Comparison of ENCODE assay signal across 8 mouse cellular contexts in the genomic region with DNA sequence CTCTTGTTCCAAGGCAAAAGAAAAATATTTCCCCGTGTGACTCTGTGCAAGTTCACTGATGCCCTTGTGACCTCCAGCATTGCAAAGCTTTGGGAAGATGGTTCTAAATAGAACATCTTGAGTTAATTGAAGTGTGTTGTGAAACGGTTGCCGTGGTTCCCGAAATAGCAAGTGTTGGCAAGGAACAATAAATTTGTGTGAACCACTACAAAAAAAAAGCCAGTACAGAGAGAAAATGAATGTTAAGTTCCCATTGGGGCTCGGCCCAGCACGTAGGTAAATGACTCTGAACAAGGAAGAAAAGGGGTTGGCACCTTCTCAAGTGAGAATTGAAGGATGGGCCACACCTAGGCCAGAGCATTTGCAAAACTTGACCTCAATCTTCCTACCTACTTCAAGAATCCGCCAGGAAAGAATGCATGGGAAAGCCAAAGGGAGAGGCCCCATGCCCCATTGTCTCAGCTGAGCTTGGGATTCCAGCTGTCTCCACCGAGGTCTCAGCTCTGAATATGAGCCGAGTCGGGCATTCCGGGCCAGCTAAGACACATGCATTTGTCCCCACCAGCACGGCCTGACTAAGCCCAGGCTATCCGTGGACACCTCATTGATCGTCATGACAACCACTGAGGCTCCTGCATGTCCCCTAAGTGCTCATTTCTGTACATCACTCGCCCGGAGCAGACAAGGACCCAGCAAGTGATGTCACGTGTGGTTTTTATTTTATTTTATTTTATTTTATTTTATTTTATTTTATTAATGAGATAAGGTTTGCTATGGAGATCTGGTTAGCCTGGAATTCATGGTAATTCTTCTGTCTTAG. TPM values are rescaled to one million over a fixed set of nuclear protein-coding genes. Genes with fewer than 3 reads are reported as not detected.
DNase-seq lines count a peak whose midpoint lies in the region; ATAC-seq and TF ChIP-seq lines count a peak whose summit lies in the region.

No protein-coding gene starts in this region.

- no peak overlapping the region; the same call in 1 of the 2 replicates for H3K27ac ChIP-seq in heart, embryonic 11.5 days (ENCODE audit: low read depth, low read length)
- peak overlapping the region; percentile 44 for H3K27ac ChIP-seq in heart, adult 2 months

- H3K4me1 ChIP-seq in heart, embryonic 11.5 days (ENCODE audit: control insufficient read depth, insufficient read depth, low read length): peaks cover 18% of the 10 kb centered on the region
- peaks cover 62% of the 10 kb centered on the region for H3K4me1 ChIP-seq in E14TG2a.4 (replicated peaks; ENCODE audit: low read depth, low read length)
- peaks cover 7% of the 10 kb centered on the region for H3K4me1 ChIP-seq in heart, adult 2 months (ENCODE audit: control insufficient read depth, insufficient read depth, low read length)

- H3K36me3 ChIP-seq in heart, embryonic 11.5 days (ENCODE audit: control insufficient read depth, insufficient read depth, low read length): no peaks in the 10 kb centered on the region
- no peaks in the 10 kb centered on the region for H3K36me3 ChIP-seq in E14TG2a.4 (ENCODE audit: insufficient read depth, low read length)
- no peaks in the 10 kb centered on the region for H3K36me3 ChIP-seq in heart, adult 2 months (ENCODE audit: control insufficient read depth, insufficient read depth, low read length)

- TF ChIP-seq EP300 in heart, adult 2 months (IDR thresholded peaks at IDR 0.05; ENCODE audit: insufficient read depth, low read depth, low read length): no peak

- no peak for TF ChIP-seq CTCF in E14TG2a.4 (conservative IDR thresholded peaks at IDR 0.05; ENCODE audit: low read length)
- no peak for TF ChIP-seq CTCF in heart, adult 2 months (IDR thresholded peaks at IDR 0.05)

- no peaks in the 10 kb centered on the region for H3K27me3 ChIP-seq in heart, embryonic 11.5 days (ENCODE audit: control insufficient read depth, insufficient read depth, low read length)
- 0 out of 2 replicates have a peak, but pooled peaks cover 5% of the 10 kb centered on the region for H3K27me3 ChIP-seq in E14TG2a.4 (ENCODE audit: insufficient read depth, low read length)
- H3K27me3 ChIP-seq in heart, adult 2 months (ENCODE audit: control insufficient read depth, insufficient read depth, low read length): no peaks in the 10 kb centered on the region

- H3K9me3 ChIP-seq in heart, embryonic 11.5 days (replicated peaks; ENCODE audit: control insufficient read depth, low read length): no peaks in the 10 kb centered on the region
- H3K9me3 ChIP-seq in E14TG2a.4 (ENCODE audit: low read length): no peaks in the 10 kb centered on the region

- no peaks in the 10 kb centered on the region for H3K79me2 ChIP-seq in heart, adult 2 months (replicated peaks; ENCODE audit: control insufficient read depth, insufficient read depth, low read length)

- H3K9ac ChIP-seq in heart, embryonic 11.5 days (ENCODE audit: low read depth, low read length): no peak overlapping the region
- H3K9ac ChIP-seq in heart, adult 2 months (ENCODE audit: low read depth, low read length): no peak overlapping the region

- no peak for ATAC-seq in heart, embryonic 11.5 days (replicated peaks; ENCODE audit: insufficient number of reproducible peaks, low FRiP score, low TSS enrichment)

- no peak for TF ChIP-seq POLR2A in heart, adult 2 months (IDR thresholded peaks at IDR 0.05; ENCODE audit: insufficient read depth, low read depth, low read length)

- H3K4me3 ChIP-seq in heart, embryonic 11.5 days (ENCODE audit: low read depth, low read length): no peak overlapping the region
- H3K4me3 ChIP-seq in E14TG2a.4 (replicated peaks; ENCODE audit: low read length): 0 out of 2 replicates have a peak overlapping the region, but pooled peaks have one; percentile 20
- no peak overlapping the region for H3K4me3 ChIP-seq in heart, adult 2 months

- 62% methylated on average over 17 of the region's 17 CpGs for WGBS in heart, embryonic 11.5 days (ENCODE audit: insufficient replicate concordance)
- WGBS in heart, adult 2 months: 39% methylated on average over 17 of the region's 17 CpGs

- H3K4me2 ChIP-seq in heart, embryonic 11.5 days: no peak overlapping the region

- intact Hi-C loops in heart, adult 2 months (cut with DNase I): loop anchor here (2.0 to 5.0 kb wide), 2 partner anchors 19 to 74 kb away; a partner anchor contains a TSS

- DNase-seq in heart, adult 11 months: peak; percentile 92
- peak; percentile 34 to 53 for DNase-seq in heart, adult 2 months
- DNase-seq in lung, postnatal 25 days (ENCODE audit: low spot score): peak; percentile 76
- no peak for DNase-seq in kidney, postnatal 10 days
- no peak for DNase-seq in urinary bladder, adult 2 months (ENCODE audit: low spot score)
- no peak for DNase-seq in cerebellum, adult 9-10 months

RNA-seq across cellular contexts. Expression of a gene that starts 21.5 kb away (rescaled TPM):
- polyA plus RNA-seq in heart, embryonic 11.5 days (2014; fragmentation: Nextera tagmentation; extraction: Ambion mirVana): 96.3 and 107 TPM in 2 replicates
- total RNA-seq in heart, adult 2 months (2021): 100 to 1,000 TPM; 103 to 109 TPM
- 145 and 186 TPM in 2 replicates for polyA plus RNA-seq in heart, adult 2 months (2012; rRNA removed)
- polyA plus RNA-seq in urinary bladder, adult 2 months (2012; rRNA removed): 107 and 120 TPM in 2 replicates

Comparison
In these comparisons a context has a peak if more than half of its experiments do, and no peak if none do; other contexts are left out.
1. DNase-seq: peak in heart, adult 11 months (single experiment), heart, adult 2 months (2 of 2) and lung, postnatal 25 days (single experiment); none in kidney, postnatal 10 days (single experiment), urinary bladder, adult 2 months (single experiment) and cerebellum, adult 9-10 months (single experiment).